Mouse (Mus musculus) kidney, embryonic 16.5 days (tissue): ENCODE measurements around the gene Zbtb7b. TPM values are rescaled to one million over a fixed set of nuclear protein-coding genes. Genes with fewer than 3 reads are reported as not detected.
"Not testable (repeated sequence)": the region's sequence is repeated elsewhere in the genome, so short reads cannot be mapped to it uniquely, and the experiment has no call there.

Experiments used
- ATAC-seq: fragments of 200-750 bp; cut with Nextera tagmentation; 2 replicates; pipeline ENCODE4 v1.8.0; 2017; ENCODE audit warnings: moderate TSS enrichment; ENCODE audit not compliant: low FRiP score, low TSS enrichment
- H3K27ac ChIP-seq: fragments of 300-500 bp; sonication (generic); 2 replicates; pipeline ENCODE4 v1.5.1; 2014; ENCODE audit warnings: low read length
- H3K27me3 ChIP-seq: fragments of 300-500 bp; sonication (generic); 2 replicates; pipeline ENCODE4 v1.6.1; 2014; ENCODE audit warnings: low read length, control low read depth, mixed read lengths; ENCODE audit not compliant: insufficient read depth
- H3K36me3 ChIP-seq: fragments of 300-500 bp; sonication (generic); 2 replicates; pipeline ENCODE4 v1.6.1; 2014; ENCODE audit warnings: low read length, control low read depth, mixed read lengths; ENCODE audit not compliant: insufficient read depth
- H3K4me1 ChIP-seq: fragments of 300-500 bp; sonication (generic); 2 replicates; pipeline ENCODE4 v1.6.1; 2014; ENCODE audit warnings: low read length, control low read depth, mixed read lengths; ENCODE audit not compliant: insufficient read depth
- H3K4me2 ChIP-seq: fragments of 300-500 bp; sonication (generic); replicated peaks from 2 replicates; pipeline ENCODE4 v1.6.1; 2014; ENCODE audit warnings: low read depth, low read length
- H3K4me3 ChIP-seq: fragments of 300-500 bp; sonication (generic); 2 replicates; pipeline ENCODE4 v1.5.1; 2014; ENCODE audit warnings: mild to moderate bottlenecking, low read length
- H3K9ac ChIP-seq: fragments of 300-500 bp; sonication (generic); replicated peaks from 2 replicates; pipeline ENCODE4 v1.6.1; 2014; ENCODE audit warnings: low read length
- H3K9me3 ChIP-seq: fragments of 300-500 bp; sonication (generic); 2 replicates; pipeline ENCODE4 v1.6.1; 2016; ENCODE audit warnings: low read length, control low read depth
- WGBS: fragments of 180-500 bp; shearing (Covaris S2); extraction: QIAGEN DNeasy Blood & Tissue Kit; methylation state at CpG from one replicate; pipeline ENCODE4 v1.1.7; 2014; 5-methylcytosine and 5-hydroxymethylcytosine counted together
- polyA plus RNA-seq: library from polyadenylated mRNA; unstranded; fragments of >200 nt; fragmentation: Nextera tagmentation; extraction: Ambion mirVana; gene quantifications from 2 replicates; pipeline ENCODE4 v1.2.1, GENCODE M21; 2015

The Zbtb7b gene
- polyA plus RNA-seq: 3.3 and 3.5 TPM in 2 replicates

DNA sequence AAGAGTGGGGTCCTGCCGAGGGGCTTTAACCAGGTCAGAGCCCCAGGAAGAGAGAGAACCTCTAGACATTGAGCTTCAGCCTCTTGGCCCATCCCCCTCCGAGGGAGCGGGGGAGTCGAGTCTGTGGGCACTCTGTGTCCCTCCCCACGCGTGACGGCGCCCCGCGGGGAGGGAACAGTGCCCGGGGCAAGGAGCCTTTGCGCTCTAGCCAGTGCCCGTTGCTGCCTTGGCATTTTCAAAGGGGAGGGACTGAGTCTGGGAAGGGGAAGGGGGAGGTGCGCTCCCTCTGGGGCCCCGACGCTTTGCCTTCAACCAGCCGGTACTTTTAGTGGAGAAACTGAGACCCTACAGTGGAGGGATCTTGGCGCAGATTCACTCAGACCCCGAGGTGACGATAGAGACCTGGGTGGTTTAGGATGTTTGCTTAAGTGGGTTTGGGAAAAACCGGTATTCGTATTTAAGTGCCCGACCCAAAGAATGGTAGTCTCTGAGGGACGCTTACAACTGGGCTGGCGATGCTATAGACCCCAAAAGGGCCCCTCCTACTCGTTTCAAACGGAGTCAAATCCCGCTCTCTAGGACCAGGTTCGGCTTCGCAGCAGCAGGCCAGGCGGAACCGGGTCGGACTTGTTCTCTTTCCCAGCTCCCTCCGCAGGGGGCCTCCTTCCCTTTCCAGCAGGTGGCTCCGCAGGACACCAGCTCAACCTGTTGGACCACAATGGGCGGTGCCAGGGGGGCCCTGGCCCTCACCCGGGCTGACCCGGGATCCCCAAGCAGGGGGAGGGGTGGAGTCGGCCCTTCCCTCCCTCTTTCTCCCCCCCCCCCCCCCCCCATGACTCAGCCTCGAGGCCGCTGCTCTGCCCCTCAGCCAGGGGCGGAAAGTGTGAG lies at the start of gene Zbtb7b:
Gene Zbtb7b, minus strand, starts transcription at position 771 of the 888 bp plus-strand sequence.
- Histone ChIP-seq H3K27ac (peak within 1 kb of the TSS; percentile 98), H3K4me3 (peak within 1 kb of the TSS; percentile 73), H3K4me1 (peaks cover 46% of the 10 kb centered on the region), H3K36me3 (no peaks in the 10 kb centered on the region), H3K9ac (peak within 1 kb of the TSS; percentile 85), H3K9me3 (no peaks in the 10 kb centered on the region), H3K27me3 (no peaks in the 10 kb centered on the region), H3K4me2 (peak within 1 kb of the TSS; percentile 99)
- peak; percentile 58 for ATAC-seq
- WGBS: under 1% methylated on average over 38 of the region's 42 CpGs

DNA sequence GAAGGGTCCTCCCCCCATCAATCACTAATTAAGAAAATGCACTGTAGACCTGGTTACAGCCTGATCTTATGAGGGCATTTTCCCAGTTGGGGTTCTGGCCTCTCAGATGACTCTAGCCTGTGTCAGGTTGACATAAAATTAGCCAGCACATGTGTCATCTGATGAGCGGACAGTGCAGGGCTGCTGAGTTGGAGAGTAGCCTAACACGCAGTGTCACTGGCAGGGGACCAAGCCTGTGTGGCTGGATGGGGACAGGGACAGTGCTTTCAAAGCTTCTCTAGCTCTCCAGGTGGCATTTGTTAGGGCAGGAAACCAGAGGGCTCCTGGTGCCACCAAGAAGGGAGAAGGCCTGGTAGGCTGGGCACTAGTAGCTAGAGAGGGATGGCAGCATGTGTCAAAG lies 46.1 kb upstream of the Zbtb7b start:
- Histone ChIP-seq H3K4me1 (peaks cover 14% of the 10 kb centered on the region), H3K4me3 (no peak overlapping the region), H3K4me2 (no peak overlapping the region), H3K9ac (no peak overlapping the region), H3K9me3 (no peaks in the 10 kb centered on the region), H3K36me3 (peaks cover 11% of the 10 kb centered on the region; the same call in 1 of the 2 replicates), H3K27ac (no peak overlapping the region), H3K27me3 (no peaks in the 10 kb centered on the region)
- ATAC-seq: no peak
- WGBS: 90% methylated on average over 2 of the region's 2 CpGs

DNA sequence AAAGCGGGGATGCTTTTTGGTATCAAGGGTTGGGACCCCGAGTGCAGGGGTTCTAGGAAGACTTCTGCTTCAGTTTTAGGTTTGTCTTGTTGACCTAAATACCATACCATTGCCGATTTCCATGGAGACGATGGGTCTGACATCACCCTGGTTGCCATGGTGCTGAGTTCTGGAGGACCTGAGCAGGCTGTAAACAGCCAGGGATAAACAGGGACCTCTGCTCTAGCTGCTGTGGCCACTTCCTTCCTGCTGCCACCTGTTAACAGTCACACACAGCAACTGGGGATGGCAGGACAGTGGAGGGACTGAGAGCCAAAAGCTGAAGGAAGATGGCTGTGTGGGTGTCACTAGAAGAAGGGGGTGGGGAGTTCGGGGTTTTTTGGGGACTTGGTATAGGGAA lies 42.7 kb upstream of the Zbtb7b start:
- H3K36me3 ChIP-seq: peaks cover 26% of the 10 kb centered on the region
- peaks cover 14% of the 10 kb centered on the region for H3K4me1 ChIP-seq
- WGBS: 31% methylated on average over 5 of the region's 5 CpGs
- H3K27ac ChIP-seq: peak overlapping the region; percentile 83
- H3K27me3 ChIP-seq: no peaks in the 10 kb centered on the region
- ATAC-seq: no peak
- H3K4me3 ChIP-seq: peak overlapping the region; percentile 65
- H3K9ac ChIP-seq: peak overlapping the region; percentile 78
- peak overlapping the region; percentile 72 for H3K4me2 ChIP-seq
- no peaks in the 10 kb centered on the region for H3K9me3 ChIP-seq

DNA sequence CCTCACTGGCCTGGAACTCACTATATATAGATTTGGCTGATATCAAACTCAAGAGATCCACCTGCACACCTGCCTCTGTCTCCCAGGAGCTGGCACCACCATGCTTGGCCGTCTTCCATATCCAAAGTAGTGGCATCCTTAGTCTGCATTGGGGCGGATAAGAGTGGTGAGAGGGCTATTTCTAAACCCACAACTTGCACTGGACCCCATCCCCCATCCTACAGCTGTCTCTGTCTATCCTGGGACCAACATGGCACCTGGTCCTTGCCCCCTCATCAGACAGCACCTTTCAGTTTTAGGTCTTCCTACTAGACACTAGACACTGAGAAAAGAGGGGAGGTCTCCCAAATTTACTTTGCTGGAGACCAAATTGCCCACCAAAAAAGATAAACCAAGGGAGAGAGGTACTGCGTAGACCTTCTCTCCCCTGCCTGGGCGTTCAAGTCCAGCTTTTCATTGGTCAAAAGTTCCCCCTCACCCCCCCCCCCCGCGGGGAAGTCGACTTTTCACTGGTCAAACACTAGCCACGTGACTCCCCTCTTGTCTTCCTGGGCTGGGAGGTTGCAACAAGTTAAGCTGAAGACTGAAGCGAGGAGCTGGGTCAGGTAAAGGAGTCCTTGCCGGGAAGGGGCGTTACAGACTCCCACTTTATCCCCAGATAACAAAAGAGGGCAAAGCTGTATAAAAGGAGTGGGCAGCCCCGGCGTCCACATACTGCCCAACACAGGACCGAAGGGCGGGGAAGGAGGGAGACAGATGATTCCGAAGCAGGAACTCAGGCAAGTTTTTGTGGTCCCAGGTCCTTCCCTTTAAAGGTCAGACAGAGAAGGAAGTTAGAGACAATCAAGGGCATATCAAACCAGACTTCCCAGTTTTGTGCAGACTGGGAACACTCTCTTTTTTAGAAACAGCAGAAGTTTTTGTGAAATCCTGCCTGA lies 41.9 kb upstream of the Zbtb7b start, which contains the start of gene Pbxip1:
Gene Pbxip1, plus strand, starts transcription at position 531 of the 938 bp plus-strand sequence.
- peak within 1 kb of the TSS; percentile 65 for H3K4me3 ChIP-seq
- ATAC-seq: peak; percentile 85
- 5% methylated on average over 16 of the region's 16 CpGs for WGBS
- H3K9me3 ChIP-seq: no peaks in the 10 kb centered on the region
- no peaks in the 10 kb centered on the region for H3K27me3 ChIP-seq
- H3K4me1 ChIP-seq: peaks cover 19% of the 10 kb centered on the region
- peak within 1 kb of the TSS; percentile 78 for H3K9ac ChIP-seq
- H3K4me2 ChIP-seq: peak within 1 kb of the TSS; percentile 72
- H3K36me3 ChIP-seq: peaks cover 26% of the 10 kb centered on the region
- peak within 1 kb of the TSS; percentile 83 for H3K27ac ChIP-seq

DNA sequence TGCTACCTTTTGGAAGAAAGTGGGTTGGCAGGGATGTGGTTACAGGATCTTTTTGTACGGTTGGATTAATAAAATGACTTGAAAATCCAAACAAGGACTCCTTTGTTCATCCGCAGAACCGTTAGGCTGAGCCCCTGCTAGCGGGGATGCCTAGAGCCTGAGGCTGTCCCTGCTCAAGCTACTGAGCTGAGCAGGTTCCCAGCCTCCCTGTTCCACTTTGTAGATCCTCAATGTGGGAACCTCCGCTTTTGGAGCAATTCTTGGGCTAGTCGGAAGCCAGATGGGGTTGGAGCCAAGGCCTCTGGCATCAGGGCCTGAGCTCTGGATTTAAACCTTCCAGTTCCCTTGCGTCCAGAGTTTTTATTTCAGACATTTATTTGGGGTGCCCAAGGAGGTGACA lies 40.5 kb upstream of the Zbtb7b start:
- H3K36me3 ChIP-seq: peaks cover 22% of the 10 kb centered on the region
- H3K4me2 ChIP-seq: no peak overlapping the region
- H3K27me3 ChIP-seq: no peaks in the 10 kb centered on the region
- no peak overlapping the region for H3K27ac ChIP-seq
- H3K4me3 ChIP-seq: no peak overlapping the region
- 77% methylated on average over 7 of the region's 7 CpGs for WGBS
- H3K4me1 ChIP-seq: peaks cover 25% of the 10 kb centered on the region
- H3K9ac ChIP-seq: no peak overlapping the region
- H3K9me3 ChIP-seq: no peaks in the 10 kb centered on the region
- no peak for ATAC-seq

DNA sequence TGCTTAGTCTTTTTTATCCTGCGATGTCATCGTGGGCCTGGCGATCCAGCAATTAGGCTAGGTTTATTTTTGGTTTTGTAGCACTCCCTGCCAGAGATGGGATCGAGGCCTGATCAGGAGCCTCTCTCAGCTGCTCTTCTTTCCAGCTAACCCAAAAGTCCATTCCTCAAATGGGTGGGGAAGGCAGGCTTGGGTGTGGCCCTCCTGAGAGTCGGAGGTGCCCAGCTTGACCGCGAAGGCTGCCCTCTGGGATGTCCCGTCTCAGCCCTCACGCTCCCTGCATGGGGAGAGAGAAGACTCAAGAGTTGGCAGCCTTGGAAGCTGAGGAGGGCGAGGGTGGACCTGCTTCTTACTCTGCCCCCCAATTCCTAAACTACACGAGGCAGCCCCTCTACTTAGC lies 40.0 kb upstream of the Zbtb7b start:
- WGBS: 82% methylated on average over 11 of the region's 11 CpGs
- Histone ChIP-seq H3K4me2 (no peak overlapping the region), H3K9ac (no peak overlapping the region), H3K4me3 (no peak overlapping the region), H3K4me1 (peaks cover 25% of the 10 kb centered on the region), H3K36me3 (peaks cover 19% of the 10 kb centered on the region), H3K27me3 (no peaks in the 10 kb centered on the region), H3K27ac (no peak overlapping the region), H3K9me3 (no peaks in the 10 kb centered on the region)
- no peak for ATAC-seq

DNA sequence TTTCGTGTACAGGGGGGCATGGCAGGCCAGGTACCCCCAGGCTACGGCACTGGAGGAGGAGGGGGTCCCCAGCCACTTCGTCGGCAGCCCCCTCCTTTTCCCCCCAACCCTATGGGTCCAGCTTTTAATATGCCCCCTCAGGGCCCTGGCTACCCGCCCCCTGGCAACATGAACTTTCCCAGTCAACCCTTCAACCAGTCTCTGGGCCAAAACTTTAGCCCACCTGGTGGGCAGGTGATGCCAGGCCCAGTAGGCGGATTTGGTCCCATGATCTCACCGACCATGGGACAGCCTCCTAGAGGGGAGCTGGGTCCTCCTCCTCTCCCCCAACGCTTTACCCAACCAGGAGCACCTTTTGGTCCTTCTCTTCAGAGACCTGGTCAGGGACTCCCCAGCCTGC lies 38.0 kb upstream of the Zbtb7b start:
- Histone ChIP-seq H3K9ac (no peak overlapping the region), H3K4me2 (no peak overlapping the region), H3K4me1 (peaks cover 25% of the 10 kb centered on the region), H3K27ac (no peak overlapping the region), H3K27me3 (no peaks in the 10 kb centered on the region), H3K9me3 (no peaks in the 10 kb centered on the region), H3K36me3 (peaks cover 24% of the 10 kb centered on the region), H3K4me3 (no peak overlapping the region)
- WGBS: 90% methylated on average over 8 of the region's 8 CpGs
- no peak for ATAC-seq

DNA sequence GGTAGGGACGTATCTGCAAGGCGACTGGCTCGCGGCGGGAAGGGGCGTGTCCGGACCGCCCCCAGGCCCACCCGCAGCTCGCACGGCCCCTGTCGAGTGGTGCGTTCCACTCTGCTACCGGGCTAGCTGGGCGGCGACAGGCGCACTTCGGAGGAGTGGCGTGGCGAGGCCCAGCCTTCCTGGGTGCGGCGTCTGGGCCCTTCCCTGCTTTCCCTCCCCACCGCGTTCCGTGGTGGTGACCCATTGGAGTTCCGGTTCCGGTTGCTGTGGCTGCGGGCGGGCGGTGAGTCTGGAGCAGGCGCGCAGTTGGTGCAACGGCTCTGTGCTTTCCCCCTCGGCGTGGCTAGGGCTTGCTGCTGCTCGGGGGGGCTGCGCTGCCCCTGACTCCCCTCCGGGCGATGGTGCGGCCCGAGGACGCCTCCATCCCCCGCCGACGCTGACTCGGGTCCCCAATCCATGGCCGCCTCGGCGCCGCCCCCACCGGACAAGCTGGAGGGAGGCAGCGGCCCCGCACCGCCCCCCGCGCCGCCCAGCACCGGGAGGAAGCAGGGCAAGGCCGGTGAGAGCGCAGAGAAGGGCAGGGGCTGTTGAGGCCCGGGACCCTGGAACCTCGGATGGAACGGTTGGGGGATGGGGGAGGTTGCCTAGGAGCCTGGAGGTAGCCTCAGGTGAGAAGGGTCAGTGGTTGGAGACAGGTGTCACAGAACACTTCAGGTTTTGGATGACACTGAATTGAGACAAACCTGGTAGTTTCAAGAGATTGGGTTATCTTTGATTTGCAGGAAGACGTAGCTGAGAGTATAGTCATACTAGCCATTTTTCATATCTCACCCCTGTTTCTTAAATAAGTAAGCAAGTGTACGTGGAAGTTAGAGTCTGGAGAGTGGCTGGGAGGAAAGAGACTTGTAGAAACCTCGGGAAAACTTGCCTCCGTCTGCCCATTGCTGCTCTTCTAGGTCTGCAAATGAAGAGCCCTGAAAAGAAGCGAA lies 35.9 kb upstream of the Zbtb7b start, which contains the start of gene Pygo2:
Gene Pygo2, plus strand, starts transcription at position 44 of the 989 bp plus-strand sequence.
- peak; percentile 98 for ATAC-seq
- Histone ChIP-seq H3K36me3 (peaks cover 42% of the 10 kb centered on the region), H3K4me3 (peak within 1 kb of the TSS; percentile 78), H3K9me3 (no peaks in the 10 kb centered on the region), H3K27ac (peak within 1 kb of the TSS; percentile 88), H3K9ac (peak within 1 kb of the TSS; percentile 95), H3K4me1 (peaks cover 11% of the 10 kb centered on the region), H3K4me2 (peak within 1 kb of the TSS; percentile 67), H3K27me3 (no peaks in the 10 kb centered on the region)
- 2% methylated on average over 62 of the region's 68 CpGs for WGBS

DNA sequence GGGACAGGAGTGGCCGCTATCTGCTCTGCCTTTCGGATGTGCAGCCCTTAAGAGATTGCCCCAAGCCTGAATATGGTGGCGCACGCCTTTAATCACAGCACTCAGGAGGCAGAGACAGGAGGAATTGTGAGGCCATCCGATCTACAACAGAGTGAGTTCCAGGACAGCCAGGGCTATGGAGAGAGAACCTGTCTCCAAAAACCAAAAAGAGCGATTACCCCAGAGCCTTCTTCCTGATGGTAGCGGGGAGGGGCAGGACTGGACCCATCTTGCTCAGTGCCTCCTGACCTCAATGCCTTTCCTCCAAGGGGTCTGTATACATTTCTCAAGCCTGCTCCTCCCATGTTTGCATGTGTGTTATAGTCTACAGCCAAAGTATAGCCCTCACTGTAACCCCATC lies 34.4 kb upstream of the Zbtb7b start:
- not testable (repeated sequence) for H3K9me3 ChIP-seq, H3K4me2 ChIP-seq, H3K4me3 ChIP-seq, H3K27ac ChIP-seq, ATAC-seq, H3K9ac ChIP-seq, H3K27me3 ChIP-seq
- Histone ChIP-seq H3K4me1 (peaks cover 19% of the 10 kb centered on the region), H3K36me3 (peaks cover 48% of the 10 kb centered on the region)
- WGBS: 85% methylated on average over 7 of the region's 7 CpGs
